Mouse (Mus musculus) lung, embryonic 15.5 days (tissue): ENCODE results near the gene Ushbp1. TPM values are rescaled to one million over a fixed set of nuclear protein-coding genes. Genes with fewer than 3 reads are reported as not detected.
A peak's percentile ranks its signal among the peaks of the same experiment; 100 is the strongest.

Experiments used
- ATAC-seq: fragments of 200-750 bp; cut with Nextera tagmentation; 2 replicates; pipeline ENCODE4 v1.8.0; 2017; ENCODE audit warnings: moderate number of reproducible peaks, borderline replicate concordance; ENCODE audit not compliant: low FRiP score, low TSS enrichment; ENCODE audit errors: extremely low read depth
- H3K27ac ChIP-seq: fragments of 300-500 bp; sonication (generic); 2 replicates; pipeline ENCODE4 v1.5.1; 2015; ENCODE audit warnings: moderate library complexity, mild to moderate bottlenecking, inconsistent platforms
- H3K27me3 ChIP-seq: fragments of 300-500 bp; sonication (generic); 2 replicates; pipeline ENCODE4 v1.6.1; 2015; ENCODE audit warnings: inconsistent platforms
- H3K36me3 ChIP-seq: fragments of 300-500 bp; sonication (generic); 2 replicates; pipeline ENCODE4 v1.6.1; 2015; ENCODE audit warnings: inconsistent platforms
- H3K4me1 ChIP-seq: fragments of 300-500 bp; sonication (generic); 2 replicates; pipeline ENCODE4 v1.6.1; 2015; ENCODE audit warnings: inconsistent platforms
- H3K4me2 ChIP-seq: fragments of 300-500 bp; sonication (generic); 2 replicates; pipeline ENCODE4 v1.6.1; 2015; ENCODE audit warnings: inconsistent platforms, mild to moderate bottlenecking, moderate library complexity
- H3K4me3 ChIP-seq: fragments of 300-500 bp; sonication (generic); 2 replicates; pipeline ENCODE4 v1.5.1; 2015; ENCODE audit warnings: mild to moderate bottlenecking, inconsistent platforms
- H3K9ac ChIP-seq: fragments of 300-500 bp; sonication (generic); 2 replicates; pipeline ENCODE4 v1.6.1; 2015; ENCODE audit warnings: inconsistent platforms
- H3K9me3 ChIP-seq: fragments of 300-500 bp; sonication (generic); 2 replicates; pipeline ENCODE4 v1.6.1; 2016; ENCODE audit warnings: inconsistent platforms
- WGBS: fragments of 180-500 bp; shearing (Covaris S2); methylation state at CpG from one replicate; pipeline ENCODE4 v1.1.7; 2015; 5-methylcytosine and 5-hydroxymethylcytosine counted together
- polyA plus RNA-seq: library from polyadenylated mRNA; unstranded; fragments of >200 nt; fragmentation: Nextera tagmentation; extraction: Ambion mirVana; gene quantifications from 2 replicates; pipeline ENCODE4 v1.2.1, GENCODE M21; 2015

Gene Ushbp1
- polyA plus RNA-seq, 1 experiment from 2014 or later, result 30.7 TPM

GRCm38 (mm10) chr8:71376423-71377030 lies 19.1 kb downstream of the Ushbp1 start:
- H3K4me1 ChIP-seq, result peaks cover 50% of the 10 kb centered on the region
- H3K9ac ChIP-seq, result 0 out of 2 replicates have a peak overlapping the region, but pooled peaks have one; percentile 24

GRCm38 (mm10) chr8:71375581-71376422 lies 19.8 kb downstream of the Ushbp1 start:
- peak overlapping the region; percentile 14 for H3K4me3 ChIP-seq
- H3K4me2 ChIP-seq, result peak overlapping the region; percentile 47
- 0 out of 2 replicates have a peak overlapping the region, but pooled peaks have one; percentile 24 for H3K9ac ChIP-seq
- peaks cover 51% of the 10 kb centered on the region for H3K4me1 ChIP-seq
- 0 out of 2 replicates have a peak, but pooled peaks have one; percentile 9 for ATAC-seq
- WGBS, result 12% methylated on average over 74 of the region's 74 CpGs
- H3K36me3 ChIP-seq, result peaks cover 40% of the 10 kb centered on the region
- peak overlapping the region; percentile 73 for H3K27ac ChIP-seq
- H3K27me3 ChIP-seq, result no peaks in the 10 kb centered on the region
- H3K9me3 ChIP-seq, result no peaks in the 10 kb centered on the region

More at GRCm38 (mm10) chr8:71376423-71377030, 19.1 kb downstream of the Ushbp1 start:
- Histone ChIP-seq H3K9me3 (no peaks in the 10 kb centered on the region), H3K4me3 (no peak overlapping the region), H3K4me2 (peak overlapping the region; percentile 47), H3K27ac (no peak overlapping the region), H3K27me3 (no peaks in the 10 kb centered on the region), H3K36me3 (peaks cover 40% of the 10 kb centered on the region)
- no peak for ATAC-seq
- WGBS, result 48% methylated on average over 8 of the region's 8 CpGs

GRCm38 (mm10) chr8:71374616-71375206 lies 20.9 kb downstream of the Ushbp1 start:
- no peak overlapping the region for H3K9ac ChIP-seq
- H3K36me3 ChIP-seq, result peaks cover 43% of the 10 kb centered on the region
- no peak overlapping the region for H3K4me3 ChIP-seq
- H3K4me1 ChIP-seq, result peaks cover 48% of the 10 kb centered on the region
- H3K27me3 ChIP-seq, result no peaks in the 10 kb centered on the region
- no peak overlapping the region for H3K27ac ChIP-seq
- no peaks in the 10 kb centered on the region for H3K9me3 ChIP-seq
- WGBS, result 81% methylated on average over 17 of the region's 17 CpGs
- ATAC-seq, result no peak
- H3K4me2 ChIP-seq, result no peak overlapping the region

GRCm38 (mm10) chr8:71373000-71373399 lies 22.6 kb downstream of the Ushbp1 start:
- no peak overlapping the region for H3K9ac ChIP-seq
- 84% methylated on average over 3 of the region's 3 CpGs for WGBS
- no peak overlapping the region for H3K4me2 ChIP-seq
- H3K9me3 ChIP-seq, result no peaks in the 10 kb centered on the region
- no peaks in the 10 kb centered on the region for H3K27me3 ChIP-seq
- H3K36me3 ChIP-seq, result peaks cover 44% of the 10 kb centered on the region
- H3K4me3 ChIP-seq, result no peak overlapping the region
- H3K4me1 ChIP-seq, result peaks cover 38% of the 10 kb centered on the region
- H3K27ac ChIP-seq, result no peak overlapping the region; the same call in 1 of the 2 replicates
- ATAC-seq, result no peak

GRCm38 (mm10) chr8:71372427-71372826 lies 23.2 kb downstream of the Ushbp1 start:
- no peaks in the 10 kb centered on the region for H3K27me3 ChIP-seq
- H3K27ac ChIP-seq, result no peak overlapping the region; the same call in 1 of the 2 replicates
- no peak overlapping the region for H3K4me3 ChIP-seq
- 84% methylated on average over 12 of the region's 12 CpGs for WGBS
- no peak for ATAC-seq
- peaks cover 38% of the 10 kb centered on the region for H3K36me3 ChIP-seq
- no peaks in the 10 kb centered on the region for H3K9me3 ChIP-seq
- H3K9ac ChIP-seq, result no peak overlapping the region
- H3K4me2 ChIP-seq, result no peak overlapping the region
- peaks cover 44% of the 10 kb centered on the region for H3K4me1 ChIP-seq

- Histone ChIP-seq H3K27me3 (no peaks in the 10 kb centered on the region), H3K36me3 (peaks cover 32% of the 10 kb centered on the region), H3K9ac (peak within 1 kb of the TSS; percentile 50), H3K27ac (peak within 1 kb of the TSS; percentile 80), H3K4me3 (peak within 1 kb of the TSS; percentile 73), H3K4me2 (peak within 1 kb of the TSS; percentile 56), H3K9me3 (no peaks in the 10 kb centered on the region), H3K4me1 (peaks cover 39% of the 10 kb centered on the region)
- ATAC-seq, result peak; percentile 86
- under 1% methylated on average over 68 of the region's 68 CpGs for WGBS
Observed at GRCm38 (mm10) chr8:71371236-71371848, 24.3 kb downstream of the Ushbp1 start, which contains the start of gene Ocel1. TSS of gene Ocel1 (plus strand) at chr8:71371298.

GRCm38 (mm10) chr8:71370711-71371235 lies 24.8 kb downstream of the Ushbp1 start:
- Histone ChIP-seq H3K4me1 (peaks cover 36% of the 10 kb centered on the region), H3K36me3 (peaks cover 32% of the 10 kb centered on the region), H3K4me3 (peak overlapping the region; percentile 73), H3K9ac (no peak overlapping the region), H3K4me2 (peak overlapping the region; percentile 56), H3K27ac (0 out of 2 replicates have a peak overlapping the region, but pooled peaks have one; percentile 39), H3K27me3 (no peaks in the 10 kb centered on the region), H3K9me3 (no peaks in the 10 kb centered on the region)
- ATAC-seq, result no peak
- WGBS, result 14% methylated on average over 5 of the region's 5 CpGs

- no peak for ATAC-seq
- Histone ChIP-seq H3K27ac (no peak overlapping the region), H3K36me3 (peaks cover 17% of the 10 kb centered on the region), H3K4me3 (no peak overlapping the region), H3K9ac (no peak overlapping the region), H3K9me3 (no peaks in the 10 kb centered on the region), H3K4me1 (peaks cover 24% of the 10 kb centered on the region), H3K4me2 (no peak overlapping the region), H3K27me3 (no peaks in the 10 kb centered on the region)
- WGBS, result 90% methylated on average over 10 of the region's 10 CpGs
Observed at GRCm38 (mm10) chr8:71369040-71369718, 26.4 kb downstream of the Ushbp1 start.

- Histone ChIP-seq H3K4me3 (peak overlapping the region; percentile 73; the same call in 1 of the 2 replicates), H3K9me3 (no peaks in the 10 kb centered on the region), H3K4me1 (peaks cover 24% of the 10 kb centered on the region), H3K36me3 (peaks cover 10% of the 10 kb centered on the region; the same call in 1 of the 2 replicates), H3K27me3 (no peaks in the 10 kb centered on the region), H3K27ac (no peak overlapping the region), H3K4me2 (peak overlapping the region; percentile 83), H3K9ac (no peak overlapping the region)
- no peak for ATAC-seq
Observed at GRCm38 (mm10) chr8:71368366-71368765, 27.2 kb downstream of the Ushbp1 start.

GRCm38 (mm10) chr8:71367529-71368176 lies 27.9 kb downstream of the Ushbp1 start:
- Histone ChIP-seq H3K27ac (peak overlapping the region; percentile 93), H3K4me2 (peak overlapping the region; percentile 83), H3K36me3 (peaks cover 10% of the 10 kb centered on the region; the same call in 1 of the 2 replicates), H3K27me3 (no peaks in the 10 kb centered on the region), H3K9me3 (no peaks in the 10 kb centered on the region), H3K4me3 (peak overlapping the region; percentile 73), H3K9ac (peak overlapping the region; percentile 80), H3K4me1 (peaks cover 24% of the 10 kb centered on the region)
- 35% methylated on average over 17 of the region's 17 CpGs for WGBS
- ATAC-seq, result no peak; the same call in 1 of the 2 replicates
